Mouse (Mus musculus): ENCODE measurements around the gene Draxin.

DNA sequence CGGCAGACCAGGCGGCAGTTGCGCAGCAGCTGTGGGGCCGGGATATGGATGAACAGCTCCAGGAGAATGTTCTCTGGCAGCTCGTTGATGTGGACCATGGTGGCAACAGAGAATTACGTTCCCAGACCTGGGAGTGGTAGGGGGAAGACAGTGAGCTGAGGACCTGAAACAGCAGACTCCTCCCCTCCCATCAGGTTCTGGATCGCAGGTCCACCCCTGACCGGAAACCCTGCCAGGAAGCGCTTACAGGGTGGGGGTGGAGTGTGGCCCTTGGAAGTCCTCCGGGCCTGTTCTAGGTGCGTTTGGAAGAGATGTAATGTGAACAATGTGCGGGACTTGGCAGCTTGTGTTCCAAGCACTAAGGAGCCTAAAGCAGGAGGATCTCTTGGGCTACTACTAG, 19.0 kb upstream of the Draxin start:
- TF ChIP-seq JUN (IDR thresholded peaks at IDR 0.05; ENCODE audit: insufficient read depth, low read depth, low read length) = no peak
- TF ChIP-seq CTCF (conservative IDR thresholded peaks at IDR 0.05 in 1 of 2, IDR thresholded peaks at IDR 0.05 in 1 of 2; ENCODE audit: low read depth in 2 of 2, low read length in 2 of 2) = no peak
- no peak for TF ChIP-seq USF1 (IDR thresholded peaks at IDR 0.05; ENCODE audit: low read depth, low read length)
- no peak for TF ChIP-seq CHD2 (IDR thresholded peaks at IDR 0.05; ENCODE audit: low read length)
- TF ChIP-seq RAD21 (IDR thresholded peaks at IDR 0.05; ENCODE audit: low read depth, low read length) = no peak
- no peak for TF ChIP-seq MAFK (IDR thresholded peaks at IDR 0.05; ENCODE audit: insufficient replicate concordance, low read length)
- TF ChIP-seq ZMIZ1 (IDR thresholded peaks at IDR 0.05; ENCODE audit: low read depth, low read length) = no peak
- no peak for TF ChIP-seq MYC (IDR thresholded peaks at IDR 0.05; ENCODE audit: low read depth, low read length)
- TF ChIP-seq HCFC1 (IDR thresholded peaks at IDR 0.05; ENCODE audit: low read depth, low read length) = no peak
- TF ChIP-seq CHD1 (IDR thresholded peaks at IDR 0.05; ENCODE audit: low read depth, low read length) = no peak
